Mouse (Mus musculus): ENCODE measurements at regions not wholly inside any gene's neighbourhood (a gene's known extent, or its start where the extent isn't known, plus 50 kb on each side); places are given as distances from the start of the nearest gene placed in this dataset.
A peak's percentile ranks its signal among the peaks of the same experiment; 100 is the strongest.

DNA sequence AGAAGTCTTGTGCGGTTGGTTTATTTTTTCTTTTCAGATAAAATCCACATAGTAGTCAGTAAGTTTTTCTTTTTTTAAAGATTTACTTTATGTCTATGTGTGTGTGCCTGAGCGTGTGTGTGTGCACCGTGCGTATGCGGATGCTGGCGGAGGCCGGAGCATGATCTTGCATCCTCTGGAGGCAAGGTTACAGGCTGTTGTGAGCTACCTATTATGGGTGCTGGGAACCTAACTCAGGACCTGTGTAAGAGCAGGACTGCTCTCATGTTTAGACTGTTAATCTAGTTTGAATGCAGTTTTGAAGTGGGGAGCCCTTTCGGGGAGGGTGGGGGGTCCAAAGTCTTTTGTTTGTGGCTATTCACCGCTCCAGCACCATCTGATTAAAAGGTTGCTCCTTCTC lies 154.1 kb downstream of the Slc38a4 start:
- Histone ChIP-seq H3K79me3 (ENCODE audit: low read depth) (no peaks in the 10 kb centered on the region), H3K4me3 (ENCODE audit: insufficient read depth, poor library complexity, severe bottlenecking) (no peak overlapping the region), H3K36me3 (ENCODE audit: control insufficient read depth, insufficient read depth) (no peaks in the 10 kb centered on the region), H3K27me3 (ENCODE audit: control insufficient read depth, insufficient read depth, insufficient read length) (no peaks in the 10 kb centered on the region), H3K79me2 (ENCODE audit: control insufficient read depth, insufficient read depth) (no peaks in the 10 kb centered on the region), H3ac (ENCODE audit: control insufficient read depth, insufficient read length, low read depth) (no peak overlapping the region)
- TF ChIP-seq FOSL1 (IDR thresholded peaks at IDR 0.05; ENCODE audit: insufficient read depth, low read length, poor library complexity, severe bottlenecking) (no peak), USF1 (IDR thresholded peaks at IDR 0.05; ENCODE audit: low read depth) (no peak)

DNA sequence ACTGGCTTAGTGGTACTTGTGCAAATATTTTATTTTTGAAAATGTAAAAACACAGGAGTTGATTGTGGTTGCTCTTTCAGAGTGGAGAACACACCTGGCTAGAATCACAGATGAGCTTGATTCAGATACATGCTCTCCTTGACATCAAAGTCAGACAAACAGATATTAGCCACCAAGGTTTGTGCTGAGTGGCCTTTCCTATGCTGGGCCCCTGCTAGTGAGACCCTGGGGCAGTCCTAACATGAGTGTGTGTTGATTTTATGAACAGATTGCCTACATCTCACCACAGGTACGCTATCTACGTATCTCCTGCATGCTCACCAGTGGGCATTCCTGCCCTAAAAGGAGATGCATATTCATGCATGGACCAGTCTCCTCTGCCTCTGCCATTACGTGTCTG lies 157.5 kb downstream of the Slc38a4 start:
- no peak overlapping the region for H3K4me3 ChIP-seq (ENCODE audit: insufficient read depth, poor library complexity, severe bottlenecking)
- no peaks in the 10 kb centered on the region for H3K79me2 ChIP-seq (ENCODE audit: control insufficient read depth, insufficient read depth)
- TF ChIP-seq CTCF (IDR thresholded peaks at IDR 0.05; ENCODE audit: control insufficient read depth, insufficient read depth, insufficient read length), result no peak
- no peak for TF ChIP-seq CEBPB (IDR thresholded peaks at IDR 0.05; ENCODE audit: low read depth)
- TF ChIP-seq MYOD1 (IDR thresholded peaks at IDR 0.05; ENCODE audit: control insufficient read depth, insufficient read length, low read depth), result no peak
- no peak for TF ChIP-seq USF1 (IDR thresholded peaks at IDR 0.05; ENCODE audit: low read depth)
- no peak for TF ChIP-seq MYOG (IDR thresholded peaks at IDR 0.05; ENCODE audit: control insufficient read depth, extremely low read depth, insufficient read length)
- TF ChIP-seq FOSL1 (IDR thresholded peaks at IDR 0.05; ENCODE audit: insufficient read depth, low read length, poor library complexity, severe bottlenecking), result no peak
- no peak for TF ChIP-seq MAX (IDR thresholded peaks at IDR 0.05)
- H3ac ChIP-seq (ENCODE audit: control insufficient read depth, insufficient read length, low read depth), result no peak overlapping the region
- H3K79me3 ChIP-seq (ENCODE audit: low read depth), result no peaks in the 10 kb centered on the region
- H3K27me3 ChIP-seq (ENCODE audit: control insufficient read depth, insufficient read depth, insufficient read length), result no peaks in the 10 kb centered on the region
- H3K36me3 ChIP-seq (ENCODE audit: control insufficient read depth, insufficient read depth), result no peaks in the 10 kb centered on the region

DNA sequence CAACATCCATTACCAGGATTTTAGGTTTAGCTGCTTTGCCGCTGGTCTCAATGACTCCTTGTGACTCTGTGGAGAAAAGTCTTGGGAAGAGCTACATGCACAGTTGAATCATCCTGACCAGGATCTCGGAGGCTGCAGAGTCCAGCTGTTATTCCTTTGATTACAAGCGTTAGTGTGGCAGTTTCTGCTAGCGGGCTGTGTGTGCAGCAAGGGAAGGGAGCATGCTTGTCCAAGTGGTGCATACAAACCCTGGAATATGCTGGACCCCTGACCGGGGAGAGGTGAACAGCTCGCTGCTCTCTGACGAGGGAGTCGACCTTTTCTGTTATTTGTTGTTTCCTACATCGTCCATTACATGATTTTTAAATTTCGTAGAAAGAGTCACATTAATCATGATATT lies 170.9 kb downstream of the Slc38a4 start:
- TF ChIP-seq MYOD1 (IDR thresholded peaks at IDR 0.05; ENCODE audit: control insufficient read depth, insufficient read length, low read depth) (peak; percentile 45), CEBPB (IDR thresholded peaks at IDR 0.05; ENCODE audit: low read depth) (no peak)
- no peaks in the 10 kb centered on the region for H3K79me3 ChIP-seq (ENCODE audit: low read depth)
- H3K27me3 ChIP-seq (ENCODE audit: control insufficient read depth, insufficient read depth, insufficient read length), result no peaks in the 10 kb centered on the region
- no peak overlapping the region for H3K4me3 ChIP-seq (ENCODE audit: insufficient read depth, poor library complexity, severe bottlenecking)
- no peaks in the 10 kb centered on the region for H3K79me2 ChIP-seq (ENCODE audit: control insufficient read depth, insufficient read depth)
- no peak overlapping the region for H3ac ChIP-seq (ENCODE audit: control insufficient read depth, insufficient read length, low read depth)
- H3K36me3 ChIP-seq (ENCODE audit: control insufficient read depth, insufficient read depth), result no peaks in the 10 kb centered on the region

GRCm38 (mm10) chr15:96883754-96884153 lies 172.0 kb downstream of the Slc38a4 start:
- Histone ChIP-seq H3K79me2 (ENCODE audit: control insufficient read depth, insufficient read depth) (no peaks in the 10 kb centered on the region), H3K27me3 (ENCODE audit: control insufficient read depth, insufficient read depth, insufficient read length) (no peaks in the 10 kb centered on the region), H3ac (ENCODE audit: control insufficient read depth, insufficient read length, low read depth) (no peak overlapping the region), H3K36me3 (ENCODE audit: control insufficient read depth, insufficient read depth) (no peaks in the 10 kb centered on the region), H3K4me3 (ENCODE audit: insufficient read depth, poor library complexity, severe bottlenecking) (no peak overlapping the region), H3K79me3 (ENCODE audit: low read depth) (no peaks in the 10 kb centered on the region)
- TF ChIP-seq FOSL1 (IDR thresholded peaks at IDR 0.05; ENCODE audit: insufficient read depth, low read length, poor library complexity, severe bottlenecking) (peak; percentile 38), MYOD1 (IDR thresholded peaks at IDR 0.05; ENCODE audit: control insufficient read depth, insufficient read length, low read depth) (peak; percentile 71), CTCF (IDR thresholded peaks at IDR 0.05; ENCODE audit: control insufficient read depth, insufficient read depth, insufficient read length) (no peak), MYOG (IDR thresholded peaks at IDR 0.05; ENCODE audit: control insufficient read depth, extremely low read depth, insufficient read length) (no peak)

GRCm38 (mm10) chr15:96882211-96882610 lies 173.5 kb downstream of the Slc38a4 start:
- Histone ChIP-seq H3K79me3 (ENCODE audit: low read depth) (no peaks in the 10 kb centered on the region), H3K4me3 (ENCODE audit: insufficient read depth, poor library complexity, severe bottlenecking) (no peak overlapping the region), H3K27me3 (ENCODE audit: control insufficient read depth, insufficient read depth, insufficient read length) (no peaks in the 10 kb centered on the region), H3ac (ENCODE audit: control insufficient read depth, insufficient read length, low read depth) (no peak overlapping the region), H3K36me3 (ENCODE audit: control insufficient read depth, insufficient read depth) (no peaks in the 10 kb centered on the region), H3K79me2 (ENCODE audit: control insufficient read depth, insufficient read depth) (no peaks in the 10 kb centered on the region)
- TF ChIP-seq CTCF (IDR thresholded peaks at IDR 0.05; ENCODE audit: control insufficient read depth, insufficient read depth, insufficient read length) (no peak), MYOD1 (IDR thresholded peaks at IDR 0.05; ENCODE audit: control insufficient read depth, insufficient read length, low read depth) (no peak), CEBPB (IDR thresholded peaks at IDR 0.05; ENCODE audit: low read depth) (no peak), FOSL1 (IDR thresholded peaks at IDR 0.05; ENCODE audit: insufficient read depth, low read length, poor library complexity, severe bottlenecking) (no peak), MAX (IDR thresholded peaks at IDR 0.05) (no peak)

GRCm38 (mm10) chr15:96881519-96882170 lies 174.1 kb downstream of the Slc38a4 start:
- Histone ChIP-seq H3K4me3 (ENCODE audit: insufficient read depth, poor library complexity, severe bottlenecking) (no peak overlapping the region), H3K36me3 (ENCODE audit: control insufficient read depth, insufficient read depth) (no peaks in the 10 kb centered on the region), H3K79me3 (ENCODE audit: low read depth) (no peaks in the 10 kb centered on the region), H3K27me3 (ENCODE audit: control insufficient read depth, insufficient read depth, insufficient read length) (no peaks in the 10 kb centered on the region), H3K79me2 (ENCODE audit: control insufficient read depth, insufficient read depth) (no peaks in the 10 kb centered on the region), H3ac (ENCODE audit: control insufficient read depth, insufficient read length, low read depth) (no peak overlapping the region)
- TF ChIP-seq USF1 (IDR thresholded peaks at IDR 0.05; ENCODE audit: low read depth), result no peak
- TF ChIP-seq FOSL1 (IDR thresholded peaks at IDR 0.05; ENCODE audit: insufficient read depth, low read length, poor library complexity, severe bottlenecking), result no peak
- TF ChIP-seq CEBPB (IDR thresholded peaks at IDR 0.05; ENCODE audit: low read depth), result no peak
- no peak for TF ChIP-seq MYOD1 (IDR thresholded peaks at IDR 0.05; ENCODE audit: control insufficient read depth, insufficient read length, low read depth)
- no peak for TF ChIP-seq MYOG (IDR thresholded peaks at IDR 0.05; ENCODE audit: control insufficient read depth, extremely low read depth, insufficient read length)
- TF ChIP-seq CTCF (IDR thresholded peaks at IDR 0.05; ENCODE audit: control insufficient read depth, insufficient read depth, insufficient read length), result no peak
- no peak for TF ChIP-seq MAX (IDR thresholded peaks at IDR 0.05)
